ENCODE assay signal across 25 mouse cellular contexts in the genomic region with DNA sequence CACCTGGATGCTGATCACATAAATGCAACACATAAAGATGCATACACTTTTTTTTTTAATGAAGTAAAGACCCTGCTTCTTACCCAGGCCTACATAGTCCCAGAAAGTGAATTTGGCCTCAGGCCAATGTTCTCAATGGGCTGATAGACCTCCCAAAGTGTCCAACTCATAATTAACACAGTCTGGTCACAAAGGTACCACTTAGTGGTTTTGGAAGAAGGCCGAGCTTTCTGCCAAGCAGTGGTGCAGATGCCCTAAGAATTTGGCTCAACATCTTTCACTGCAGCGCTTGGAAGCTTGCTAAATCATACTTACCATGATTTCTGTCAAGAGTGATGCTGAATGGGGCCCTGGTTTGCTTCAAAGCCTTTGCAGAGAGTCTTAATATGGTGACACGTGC.
DNase-seq lines count a peak whose midpoint lies in the region; ATAC-seq lines count a peak whose summit lies in the region.
"Had no signal": no experiment of that assay in that cellular context is flagged by ENCODE, and none has a peak within 500 bp of the region (broad histone marks: within the 10 kb centered on the region; RNA-seq: fewer than 3 reads in every experiment).

No protein-coding gene starts in this region.

- intact Hi-C loops in left cerebral cortex, postnatal 4 days (cut with DNase I) = no loop called here

- no peaks in the 10 kb centered on the region for H3K9me3 ChIP-seq in hindbrain, embryonic 16.5 days (ENCODE audit: control insufficient read depth, low read length)
- no peaks in the 10 kb centered on the region for H3K9me3 ChIP-seq in hindbrain, embryonic 14.5 days (ENCODE audit: control insufficient read depth, low read length)
- H3K9me3 ChIP-seq in forebrain, embryonic 16.5 days (ENCODE audit: control insufficient read depth, low read length) = no peaks in the 10 kb centered on the region
- H3K9me3 ChIP-seq: embryonic facial prominence, embryonic 13.5 days; heart, embryonic 12.5 days; hindbrain, embryonic 12.5 days; limb, embryonic 15.5 days had no signal

- no peaks in the 10 kb centered on the region for H3K36me3 ChIP-seq in hindbrain, embryonic 16.5 days (ENCODE audit: control insufficient read depth, insufficient read depth, low read length)
- no peaks in the 10 kb centered on the region for H3K36me3 ChIP-seq in hindbrain, embryonic 14.5 days (replicated peaks; ENCODE audit: control insufficient read depth, insufficient read depth)
- no peaks in the 10 kb centered on the region for H3K36me3 ChIP-seq in forebrain, embryonic 16.5 days (ENCODE audit: control insufficient read depth, insufficient read depth)
- H3K36me3 ChIP-seq: embryonic facial prominence, embryonic 13.5 days; heart, embryonic 12.5 days; hindbrain, embryonic 12.5 days; limb, embryonic 15.5 days had no signal

- no peak overlapping the region for H3K9ac ChIP-seq in hindbrain, embryonic 16.5 days (ENCODE audit: low read depth, low read length)
- H3K9ac ChIP-seq in hindbrain, embryonic 14.5 days = no peak overlapping the region
- no peak overlapping the region for H3K9ac ChIP-seq in forebrain, embryonic 16.5 days (replicated peaks; ENCODE audit: low read depth, low read length)
- H3K9ac ChIP-seq: embryonic facial prominence, embryonic 13.5 days; heart, embryonic 12.5 days; hindbrain, embryonic 12.5 days; limb, embryonic 15.5 days; liver, embryonic 14.5 days; lung, embryonic 14.5 days had no signal

- no peak overlapping the region for H3K4me3 ChIP-seq in hindbrain, embryonic 16.5 days (ENCODE audit: low read length)
- no peak overlapping the region for H3K4me3 ChIP-seq in hindbrain, embryonic 14.5 days (replicated peaks; ENCODE audit: low read length)
- H3K4me3 ChIP-seq in forebrain, embryonic 16.5 days (replicated peaks; ENCODE audit: low read length) = no peak overlapping the region
- H3K4me3 ChIP-seq: embryonic facial prominence, embryonic 13.5 days; heart, embryonic 12.5 days; hindbrain, embryonic 12.5 days; limb, embryonic 15.5 days had no signal

- H3K4me1 ChIP-seq in hindbrain, embryonic 16.5 days (ENCODE audit: control insufficient read depth, insufficient read depth, low read depth, low read length) = no peaks in the 10 kb centered on the region
- no peaks in the 10 kb centered on the region for H3K4me1 ChIP-seq in hindbrain, embryonic 14.5 days (replicated peaks; ENCODE audit: control insufficient read depth, insufficient read depth, low read length)
- H3K4me1 ChIP-seq in forebrain, embryonic 16.5 days (replicated peaks; ENCODE audit: control insufficient read depth, insufficient read depth, low read length) = no peaks in the 10 kb centered on the region
- H3K4me1 ChIP-seq: embryonic facial prominence, embryonic 13.5 days; heart, embryonic 12.5 days; hindbrain, embryonic 12.5 days; limb, embryonic 15.5 days had no signal

- H3K4me2 ChIP-seq in hindbrain, embryonic 16.5 days (ENCODE audit: low read length) = no peak overlapping the region
- no peak overlapping the region for H3K4me2 ChIP-seq in hindbrain, embryonic 14.5 days (replicated peaks)
- no peak overlapping the region for H3K4me2 ChIP-seq in forebrain, embryonic 16.5 days (ENCODE audit: low read length)
- H3K4me2 ChIP-seq: embryonic facial prominence, embryonic 13.5 days; heart, embryonic 12.5 days; hindbrain, embryonic 12.5 days; limb, embryonic 15.5 days; lung, embryonic 14.5 days had no signal

- DNase-seq in cerebellum, postnatal 10 days = peak; percentile 9 to 11
- DNase-seq in cerebellum, adult 9-10 months = no peak
- DNase-seq in hindbrain, embryonic 14.5 days (ENCODE audit: low spot score) = no peak
- DNase-seq in Muller cell, postnatal 12 days (ENCODE audit: inconsistent ontology term) = peak; percentile 50
- DNase-seq in left cerebral cortex, postnatal 4 days = no peak
- DNase-seq: adrenal gland, postnatal 14 days; cerebellum, adult 11-12 months; cerebellum, postnatal 25 days; gastrocnemius, postnatal 14 days; heart, adult 11 months; kidney, adult 9 months; kidney, postnatal 14 days; layer of hippocampus, postnatal 36 days; lung, embryonic 14.5 days; lung, postnatal 36 days; thymus, adult 18-20 months; thymus, postnatal 36 days had no signal

- no peak overlapping the region for H3K27ac ChIP-seq in hindbrain, embryonic 16.5 days (ENCODE audit: low read depth, low read length)
- H3K27ac ChIP-seq in hindbrain, embryonic 14.5 days = no peak overlapping the region
- no peak overlapping the region for H3K27ac ChIP-seq in forebrain, embryonic 16.5 days (ENCODE audit: low read length)
- H3K27ac ChIP-seq: embryonic facial prominence, embryonic 13.5 days; hindbrain, embryonic 12.5 days; limb, embryonic 15.5 days; liver, embryonic 14.5 days had no signal

- H3K27me3 ChIP-seq in hindbrain, embryonic 16.5 days (replicated peaks; ENCODE audit: control insufficient read depth, insufficient read depth, low read length) = no peaks in the 10 kb centered on the region
- H3K27me3 ChIP-seq in hindbrain, embryonic 14.5 days (ENCODE audit: control insufficient read depth, insufficient read depth, low read length) = no peaks in the 10 kb centered on the region
- no peaks in the 10 kb centered on the region for H3K27me3 ChIP-seq in forebrain, embryonic 16.5 days (replicated peaks; ENCODE audit: control insufficient read depth, insufficient read depth, low read length)
- H3K27me3 ChIP-seq: embryonic facial prominence, embryonic 13.5 days; heart, embryonic 12.5 days; hindbrain, embryonic 12.5 days; limb, embryonic 15.5 days had no signal

- WGBS in hindbrain, embryonic 16.5 days = 70% methylated on average over 3 of the region's 3 CpGs
- WGBS in hindbrain, embryonic 14.5 days = 76% methylated on average over 3 of the region's 3 CpGs
- WGBS in forebrain, embryonic 16.5 days = 33% methylated on average over 3 of the region's 3 CpGs

- 0 out of 2 replicates have a peak, but pooled peaks have one; percentile 27 for ATAC-seq in hindbrain, embryonic 16.5 days
- no peak; the same call in 1 of the 2 replicates for ATAC-seq in hindbrain, embryonic 14.5 days (ENCODE audit: low FRiP score)
- peak; percentile 73 for ATAC-seq in forebrain, embryonic 16.5 days
- ATAC-seq: intestine, embryonic 16.5 days had no signal

Comparison
In these comparisons a context has a peak if more than half of its experiments do, and no peak if none do; other contexts are left out.
1. DNase-seq: peak in cerebellum, postnatal 10 days (2 of 2) and Muller cell, postnatal 12 days (single experiment); none in cerebellum, adult 9-10 months (single experiment), hindbrain, embryonic 14.5 days (single experiment) and left cerebral cortex, postnatal 4 days (single experiment).